Mouse (Mus musculus) lung, embryonic 14.5 days (tissue): Measurements from ENCODE around the gene Timm8a2. TPM values are rescaled to one million over a fixed set of nuclear protein-coding genes. Genes with fewer than 3 reads are reported as not detected.

Experiments
- ATAC-seq: fragments of 200-750 bp; cut with Nextera tagmentation; 2 replicates; pipeline ENCODE4 v1.8.0; 2017; ENCODE audit warnings: mild to moderate bottlenecking, moderate TSS enrichment, moderate library complexity; ENCODE audit not compliant: insufficient read depth
- DNase-seq: peaks from one replicate; pipeline ENCODE4 v3.0.0-alpha.2; 2015
- H3K27ac ChIP-seq: fragments of 300-500 bp; sonication (generic); 2 replicates; pipeline ENCODE4 v1.5.1; 2014; ENCODE audit warnings: low read depth, mild to moderate bottlenecking, moderate library complexity
- H3K27me3 ChIP-seq: fragments of 300-500 bp; sonication (generic); 2 replicates; pipeline ENCODE4 v1.6.1; 2014; ENCODE audit warnings: low read length, control low read depth; ENCODE audit not compliant: insufficient read depth
- H3K36me3 ChIP-seq: fragments of 300-500 bp; sonication (generic); 2 replicates; pipeline ENCODE4 v1.6.1; 2014; ENCODE audit warnings: control low read depth; ENCODE audit not compliant: insufficient read depth
- H3K4me1 ChIP-seq: fragments of 300-500 bp; sonication (generic); 2 replicates; pipeline ENCODE4 v1.6.1; 2014; ENCODE audit warnings: antibody characterized with exemption, control low read depth; ENCODE audit not compliant: insufficient read depth
- H3K4me2 ChIP-seq: fragments of 300-500 bp; sonication (generic); 2 replicates; pipeline ENCODE4 v1.6.1; 2014; ENCODE audit warnings: mild to moderate bottlenecking
- H3K4me3 ChIP-seq: fragments of 300-500 bp; sonication (generic); 2 replicates; pipeline ENCODE4 v1.5.1; 2014; ENCODE audit warnings: low read depth, low read length
- H3K9ac ChIP-seq: fragments of 300-500 bp; sonication (generic); 2 replicates; pipeline ENCODE4 v1.6.1; 2014
- H3K9me3 ChIP-seq: fragments of 300-500 bp; sonication (generic); 2 replicates; pipeline ENCODE4 v1.6.1; 2016; ENCODE audit warnings: low read depth, low read length, control low read depth
- CTCF ChIP-seq: IDR thresholded peaks from 2 replicates; pipeline ENCODE4 v1.5.1; 2016; ENCODE audit warnings: antibody characterized with exemption, low read depth
- WGBS: fragments of 180-500 bp; shearing (Covaris S2); extraction: QIAGEN DNeasy Blood & Tissue Kit; methylation state at CpG from one replicate; pipeline ENCODE4 v1.1.7; 2014; 5-methylcytosine and 5-hydroxymethylcytosine counted together
- polyA plus RNA-seq: library from polyadenylated mRNA; unstranded; fragments of >200 nt; fragmentation: Nextera tagmentation; extraction: Ambion mirVana; gene quantifications from 2 replicates; pipeline ENCODE4 v1.2.1, GENCODE M21; 2014

Timm8a2 gene
- polyA plus RNA-seq, 1 experiment from 2014 or later, result not detected

DNA sequence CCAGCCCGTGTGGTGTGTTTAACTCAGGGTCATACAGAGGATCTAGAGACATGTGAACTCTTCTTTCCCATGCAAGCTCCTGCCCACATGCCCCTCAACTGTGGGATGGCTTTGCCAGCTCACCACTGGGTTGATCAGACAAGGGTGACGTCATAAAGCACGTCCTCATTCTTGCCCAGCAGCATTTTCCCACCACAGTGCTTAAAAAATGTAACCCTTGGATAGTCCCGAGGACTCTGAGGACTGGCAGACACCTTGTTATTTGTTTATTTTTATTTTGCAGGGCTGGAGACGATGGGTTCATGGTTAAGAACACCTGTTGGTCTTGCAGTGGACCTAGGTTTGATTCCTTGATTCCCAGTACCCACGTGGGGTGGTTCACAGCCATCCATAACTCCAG lies 43.6 kb upstream of the Timm8a2 start:
- no peaks in the 10 kb centered on the region for H3K9me3 ChIP-seq
- no peak overlapping the region for H3K4me3 ChIP-seq
- DNase-seq (no peak), ATAC-seq (no peak)
- H3K27me3 ChIP-seq, result no peaks in the 10 kb centered on the region
- H3K4me2 ChIP-seq, result no peak overlapping the region
- H3K4me1 ChIP-seq, result no peaks in the 10 kb centered on the region
- peaks cover 15% of the 10 kb centered on the region; the same call in 1 of the 2 replicates for H3K36me3 ChIP-seq
- no peak overlapping the region for H3K9ac ChIP-seq
- no peak for TF ChIP-seq CTCF
- H3K27ac ChIP-seq, result no peak overlapping the region
- WGBS, result 75% methylated on average over 6 of the region's 6 CpGs

- Histone ChIP-seq H3K27me3 (no peaks in the 10 kb centered on the region), H3K4me3 (no peak overlapping the region), H3K9ac (no peak overlapping the region), H3K9me3 (no peaks in the 10 kb centered on the region), H3K4me1 (no peaks in the 10 kb centered on the region), H3K36me3 (peaks cover 20% of the 10 kb centered on the region; the same call in 1 of the 2 replicates), H3K4me2 (no peak overlapping the region), H3K27ac (no peak overlapping the region)
- DNase-seq (no peak), ATAC-seq (no peak)
- no peak for TF ChIP-seq CTCF
These were observed 42.6 kb upstream of the Timm8a2 start for GRCm38 (mm10) chr14:121991921-121992320.

GRCm38 (mm10) chr14:121992395-121993280 lies 41.8 kb upstream of the Timm8a2 start:
- Histone ChIP-seq H3K4me1 (no peaks in the 10 kb centered on the region), H3K27ac (no peak overlapping the region; the same call in 1 of the 2 replicates), H3K9me3 (no peaks in the 10 kb centered on the region), H3K4me2 (no peak overlapping the region), H3K9ac (no peak overlapping the region), H3K36me3 (peaks cover 23% of the 10 kb centered on the region; the same call in 1 of the 2 replicates), H3K4me3 (no peak overlapping the region), H3K27me3 (no peaks in the 10 kb centered on the region)
- WGBS, result 81% methylated on average over 13 of the region's 13 CpGs
- no peak for TF ChIP-seq CTCF
- ATAC-seq (no peak), DNase-seq (peak; percentile 15)

DNA sequence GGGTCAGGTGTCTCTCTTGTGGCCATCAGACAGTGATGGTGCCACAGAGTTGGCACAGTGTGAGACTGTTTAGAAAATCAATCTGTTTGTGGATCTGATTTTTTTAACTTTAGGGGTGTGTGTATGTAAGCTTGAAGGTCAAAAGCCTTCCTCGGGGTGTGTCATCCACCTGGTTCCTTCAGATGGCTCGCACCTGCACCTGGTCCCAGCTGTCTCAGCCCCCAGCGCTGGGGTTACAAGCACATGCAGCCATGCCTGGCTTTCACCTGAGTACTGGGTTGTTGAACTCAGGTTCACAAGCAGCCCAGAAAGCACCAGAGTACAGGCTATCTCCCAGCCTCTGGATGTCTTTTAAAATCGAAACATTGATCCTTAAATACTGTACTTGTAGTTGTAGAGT lies 40.9 kb upstream of the Timm8a2 start:
- Histone ChIP-seq H3K4me1 (no peaks in the 10 kb centered on the region), H3K9me3 (no peaks in the 10 kb centered on the region), H3K9ac (no peak overlapping the region), H3K4me2 (no peak overlapping the region), H3K36me3 (peaks cover 28% of the 10 kb centered on the region; the same call in 1 of the 2 replicates), H3K27me3 (no peaks in the 10 kb centered on the region), H3K27ac (no peak overlapping the region), H3K4me3 (no peak overlapping the region)
- TF ChIP-seq CTCF, result no peak
- ATAC-seq (no peak), DNase-seq (no peak)
- 83% methylated on average over 4 of the region's 4 CpGs for WGBS

GRCm38 (mm10) chr14:121994171-121994700 lies 40.2 kb upstream of the Timm8a2 start:
- no peak overlapping the region for H3K27ac ChIP-seq
- H3K9ac ChIP-seq, result no peak overlapping the region
- H3K4me3 ChIP-seq, result no peak overlapping the region
- no peak for TF ChIP-seq CTCF
- peaks cover 28% of the 10 kb centered on the region; the same call in 1 of the 2 replicates for H3K36me3 ChIP-seq
- no peaks in the 10 kb centered on the region for H3K4me1 ChIP-seq
- H3K9me3 ChIP-seq, result no peaks in the 10 kb centered on the region
- no peak overlapping the region for H3K4me2 ChIP-seq
- DNase-seq (no peak), ATAC-seq (no peak)
- H3K27me3 ChIP-seq, result no peaks in the 10 kb centered on the region
- 87% methylated on average over 17 of the region's 17 CpGs for WGBS

GRCm38 (mm10) chr14:121994846-121995556 lies 39.5 kb upstream of the Timm8a2 start:
- TF ChIP-seq CTCF, result no peak
- Histone ChIP-seq H3K4me2 (no peak overlapping the region), H3K4me3 (no peak overlapping the region), H3K27ac (no peak overlapping the region), H3K9ac (no peak overlapping the region), H3K36me3 (peaks cover 28% of the 10 kb centered on the region; the same call in 1 of the 2 replicates), H3K9me3 (no peaks in the 10 kb centered on the region), H3K27me3 (no peaks in the 10 kb centered on the region), H3K4me1 (no peaks in the 10 kb centered on the region)
- DNase-seq (no peak), ATAC-seq (no peak)
- 88% methylated on average over 7 of the region's 7 CpGs for WGBS

- TF ChIP-seq CTCF, result no peak
- 100% methylated on average over 1 of the region's 1 CpGs for WGBS
These were observed 39.0 kb upstream of the Timm8a2 start for GRCm38 (mm10) chr14:121995557-121995870.

More at GRCm38 (mm10) chr14:121995557-121995870, 39.0 kb upstream of the Timm8a2 start:
- no peaks in the 10 kb centered on the region for H3K9me3 ChIP-seq
- ATAC-seq (no peak), DNase-seq (no peak)
- H3K36me3 ChIP-seq, result peaks cover 28% of the 10 kb centered on the region; the same call in 1 of the 2 replicates
- H3K4me2 ChIP-seq, result no peak overlapping the region
- H3K4me3 ChIP-seq, result no peak overlapping the region
- no peaks in the 10 kb centered on the region for H3K27me3 ChIP-seq
- H3K27ac ChIP-seq, result no peak overlapping the region
- no peaks in the 10 kb centered on the region for H3K4me1 ChIP-seq
- H3K9ac ChIP-seq, result no peak overlapping the region
